ENCODE assay signal across 27 mouse cellular contexts in the genomic region with DNA sequence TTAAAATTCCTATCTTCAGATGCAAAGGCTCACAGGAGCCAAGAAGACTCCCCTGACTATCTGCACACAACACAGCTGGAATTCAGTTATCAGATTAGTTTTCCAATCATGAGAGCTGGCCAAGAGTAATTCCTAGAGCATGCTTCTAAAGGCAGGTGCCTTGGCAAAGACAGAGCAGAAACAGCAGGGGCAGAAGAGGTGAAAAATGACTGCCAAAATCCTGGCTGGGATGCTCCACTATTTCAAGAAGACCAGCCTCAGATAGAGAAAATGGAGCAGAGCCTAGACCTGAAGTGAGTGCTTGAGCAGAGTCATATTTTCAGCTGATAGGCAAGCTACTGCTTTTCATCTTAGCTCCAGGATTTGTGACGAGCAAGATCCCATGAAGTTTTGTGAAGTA.
A peak's percentile ranks its signal among the peaks of the same experiment; 100 is the strongest.
DNase-seq lines count a peak whose midpoint lies in the region; ATAC-seq and TF ChIP-seq lines count a peak whose summit lies in the region.
"Had no signal": no experiment of that assay in that cellular context is flagged by ENCODE, and none has a peak within 500 bp of the region (broad histone marks: within the 10 kb centered on the region; RNA-seq: fewer than 3 reads in every experiment).

No protein-coding gene starts in this region.

- no peak overlapping the region for H3K27ac ChIP-seq in limb, embryonic 14.5 days (replicated peaks; ENCODE audit: low read depth, low read length)
- no peak overlapping the region for H3K27ac ChIP-seq in limb, embryonic 10.5 days
- H3K27ac ChIP-seq: embryonic facial prominence, embryonic 15.5 days; forebrain, embryonic 13.5 days; heart, embryonic 10.5 days; heart, embryonic 15.5 days; hindbrain, embryonic 12.5 days; liver, embryonic 15.5 days; stomach, embryonic 15.5 days had no signal

- no peak overlapping the region for H3K9ac ChIP-seq in limb, embryonic 14.5 days (ENCODE audit: low read depth, low read length, severe bottlenecking)
- H3K9ac ChIP-seq: embryonic facial prominence, embryonic 15.5 days; forebrain, embryonic 13.5 days; heart, embryonic 15.5 days; hindbrain, embryonic 12.5 days; liver, embryonic 15.5 days; lung, embryonic 14.5 days; stomach, embryonic 15.5 days had no signal

- TF ChIP-seq POLR2A in limb, embryonic 14.5 days (IDR thresholded peaks at IDR 0.05; ENCODE audit: borderline replicate concordance, extremely low read depth, insufficient read depth, insufficient read length): no peak

- H3K36me3 ChIP-seq in limb, embryonic 14.5 days (ENCODE audit: control insufficient read depth, insufficient read depth, low read length): no peaks in the 10 kb centered on the region
- H3K36me3 ChIP-seq in limb, embryonic 10.5 days: no peaks in the 10 kb centered on the region
- H3K36me3 ChIP-seq: embryonic facial prominence, embryonic 15.5 days; heart, embryonic 10.5 days; heart, embryonic 15.5 days; hindbrain, embryonic 12.5 days; liver, embryonic 15.5 days; stomach, embryonic 15.5 days had no signal

- ATAC-seq in limb, embryonic 14.5 days (ENCODE audit: low FRiP score, low read depth): no peak
- ATAC-seq: forebrain, embryonic 13.5 days; intestine, postnatal 0 days had no signal

- no peak overlapping the region for H3K4me3 ChIP-seq in limb, embryonic 14.5 days (replicated peaks; ENCODE audit: low read length)
- no peak overlapping the region for H3K4me3 ChIP-seq in limb, embryonic 10.5 days
- H3K4me3 ChIP-seq: embryonic facial prominence, embryonic 15.5 days; forebrain, embryonic 13.5 days; heart, embryonic 10.5 days; heart, embryonic 15.5 days; hindbrain, embryonic 12.5 days; liver, embryonic 15.5 days; stomach, embryonic 15.5 days had no signal

- WGBS in limb, embryonic 14.5 days: 59% methylated on average over 1 of the region's 1 CpGs
- 72% methylated on average over 1 of the region's 1 CpGs for WGBS in limb, embryonic 10.5 days

- no peaks in the 10 kb centered on the region for H3K27me3 ChIP-seq in limb, embryonic 14.5 days (ENCODE audit: control insufficient read depth, insufficient read depth, low read length)
- no peaks in the 10 kb centered on the region for H3K27me3 ChIP-seq in limb, embryonic 10.5 days (ENCODE audit: low read depth, poor library complexity, severe bottlenecking)
- H3K27me3 ChIP-seq: embryonic facial prominence, embryonic 15.5 days; forebrain, embryonic 13.5 days; heart, embryonic 15.5 days; hindbrain, embryonic 12.5 days; liver, embryonic 15.5 days; stomach, embryonic 15.5 days had no signal

- H3K4me2 ChIP-seq in limb, embryonic 14.5 days (replicated peaks; ENCODE audit: low read depth, low read length, severe bottlenecking): no peak overlapping the region
- H3K4me2 ChIP-seq: embryonic facial prominence, embryonic 15.5 days; forebrain, embryonic 13.5 days; heart, embryonic 15.5 days; hindbrain, embryonic 12.5 days; liver, embryonic 15.5 days; lung, embryonic 14.5 days; stomach, embryonic 15.5 days had no signal

- DNase-seq in limb, embryonic 14.5 days (ENCODE audit: low spot score): peak; percentile 20
- no peak for DNase-seq in limb, embryonic 10.5 days (ENCODE audit: low spot score)
- DNase-seq in cerebellum, adult 11-12 months: peak; percentile 44
- DNase-seq in cerebellum, adult 9-10 months: peak; percentile 65
- DNase-seq in cerebellum, postnatal 36 days: peak; percentile 43 to 47
- no peak for DNase-seq in gastrocnemius, adult 18-20 months (ENCODE audit: low spot score)
- DNase-seq in layer of hippocampus, adult 9-10 months (ENCODE audit: low spot score): no peak
- DNase-seq: adrenal gland, adult 2 months; adrenal gland, postnatal 36 days; B cell, adult 2 months; gastrocnemius, postnatal 14 days; heart, adult 11 months; kidney, postnatal 25 days; liver; lung, embryonic 14.5 days; lung, postnatal 14 days; midbrain, embryonic 14.5 days; right cerebral cortex, postnatal 25 days; thymus, postnatal 25 days had no signal

- no peaks in the 10 kb centered on the region for H3K9me3 ChIP-seq in limb, embryonic 14.5 days (ENCODE audit: control insufficient read depth, low read length)
- H3K9me3 ChIP-seq in limb, embryonic 10.5 days (replicated peaks): no peaks in the 10 kb centered on the region
- H3K9me3 ChIP-seq: embryonic facial prominence, embryonic 15.5 days; forebrain, embryonic 13.5 days; heart, embryonic 10.5 days; heart, embryonic 15.5 days; hindbrain, embryonic 12.5 days; liver, embryonic 15.5 days; stomach, embryonic 15.5 days had no signal

- no peaks in the 10 kb centered on the region for H3K4me1 ChIP-seq in limb, embryonic 14.5 days (ENCODE audit: control insufficient read depth, insufficient read depth, low read length)
- no peaks in the 10 kb centered on the region for H3K4me1 ChIP-seq in limb, embryonic 10.5 days
- H3K4me1 ChIP-seq: embryonic facial prominence, embryonic 15.5 days; forebrain, embryonic 13.5 days; heart, embryonic 10.5 days; heart, embryonic 15.5 days; hindbrain, embryonic 12.5 days; liver, embryonic 15.5 days; stomach, embryonic 15.5 days had no signal

Comparison
In these comparisons a context has a peak if more than half of its experiments do, and no peak if none do; other contexts are left out.
1. DNase-seq: peak in limb, embryonic 14.5 days (single experiment), cerebellum, adult 11-12 months (single experiment), cerebellum, adult 9-10 months (single experiment) and cerebellum, postnatal 36 days (2 of 2); none in limb, embryonic 10.5 days (single experiment), gastrocnemius, adult 18-20 months (single experiment) and layer of hippocampus, adult 9-10 months (single experiment).